Mouse (Mus musculus): ENCODE measurements at regions not wholly inside any gene's neighbourhood (a gene's known extent, or its start where the extent isn't known, plus 50 kb on each side); places are given as distances from the start of the nearest gene placed in this dataset.

- CTCF ChIA-PET = no interaction called here
Observed at GRCm38 (mm10) chr19:51102411-51102810, 424.0 kb upstream of the Sorcs1 start.

GRCm38 (mm10) chr19:51074762-51075161 is 396.3 kb upstream of the Sorcs1 start:
- CTCF ChIA-PET = no interaction called here

GRCm38 (mm10) chr19:51059961-51060665 is 381.7 kb upstream of the Sorcs1 start:
- CTCF ChIA-PET = no interaction called here

GRCm38 (mm10) chr19:51043544-51043943 is 365.1 kb upstream of the Sorcs1 start:
- CTCF ChIA-PET = no interaction called here

- CTCF ChIA-PET = no interaction called here
Observed at GRCm38 (mm10) chr19:50994471-50994870, 316.0 kb upstream of the Sorcs1 start.

- CTCF ChIA-PET = no interaction called here
Observed at GRCm38 (mm10) chr19:50971066-50971465, 292.6 kb upstream of the Sorcs1 start.

- CTCF ChIA-PET = interaction anchor here (0.6 kb wide), 1 partner anchor 33 kb away, joined by 3 read pairs; no protein-coding TSS in a partner anchor
Observed at GRCm38 (mm10) chr19:50961910-50962309, 283.5 kb upstream of the Sorcs1 start.

- CTCF ChIA-PET = no interaction called here
Observed at GRCm38 (mm10) chr19:50945006-50945405, 266.6 kb upstream of the Sorcs1 start.

- CTCF ChIA-PET = no interaction called here
Observed at GRCm38 (mm10) chr19:50911646-50912045, 233.2 kb upstream of the Sorcs1 start.

- CTCF ChIA-PET = no interaction called here
Observed at GRCm38 (mm10) chr19:50910674-50911073, 232.2 kb upstream of the Sorcs1 start.

- CTCF ChIA-PET = no interaction called here
Observed at GRCm38 (mm10) chr19:50908751-50909150, 230.3 kb upstream of the Sorcs1 start.

- CTCF ChIA-PET = no interaction called here
Observed at GRCm38 (mm10) chr19:50893755-50894154, 215.3 kb upstream of the Sorcs1 start.

GRCm38 (mm10) chr19:50872661-50873060 is 194.2 kb upstream of the Sorcs1 start:
- CTCF ChIA-PET = no interaction called here

- CTCF ChIA-PET = no interaction called here
Observed at GRCm38 (mm10) chr19:50872144-50872543, 193.7 kb upstream of the Sorcs1 start.

- CTCF ChIA-PET = no interaction called here
Observed at GRCm38 (mm10) chr19:50854854-50855253, 176.4 kb upstream of the Sorcs1 start.

- CTCF ChIA-PET = no interaction called here
Observed at GRCm38 (mm10) chr19:50840499-50840898, 162.1 kb upstream of the Sorcs1 start.

All from spleen, embryonic (tissue).